31 mouse cellular contexts compared by ENCODE assay signal in the genomic region with DNA sequence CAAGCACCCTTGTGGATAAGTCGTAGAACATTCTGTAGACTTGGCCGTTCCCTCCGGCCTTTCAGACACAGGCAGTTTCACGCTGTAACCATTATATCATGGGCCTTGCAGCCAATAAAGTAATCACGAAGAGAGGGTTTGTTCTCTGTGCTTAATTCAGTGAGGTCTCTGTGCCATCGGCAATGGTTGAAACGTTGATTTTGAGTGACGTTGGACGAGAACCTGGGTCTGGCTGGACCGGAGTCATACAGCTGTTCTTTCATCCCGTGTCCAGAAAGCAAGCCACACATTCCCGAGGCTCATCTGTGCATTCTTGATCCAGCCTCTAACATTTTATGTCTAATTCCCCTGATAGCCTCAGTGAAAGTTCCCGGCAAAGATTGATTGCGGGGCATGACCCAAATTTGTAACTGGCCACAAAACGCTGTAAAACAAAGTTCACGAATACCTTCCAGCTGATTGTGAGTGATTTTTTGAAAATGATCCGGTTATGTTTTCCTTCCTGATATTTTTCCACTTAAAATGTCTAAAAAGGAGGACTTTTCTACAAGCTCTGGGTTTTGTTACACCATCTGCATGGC.
DNase-seq lines count a peak whose midpoint lies in the region; ATAC-seq and TF ChIP-seq lines count a peak whose summit lies in the region.
"Had no signal": no experiment of that assay in that cellular context is flagged by ENCODE, and none has a peak within 500 bp of the region (broad histone marks: within the 10 kb centered on the region; RNA-seq: fewer than 3 reads in every experiment).

No protein-coding gene starts in this region.

- peak; percentile 62; the same call in 1 of the 2 replicates for ATAC-seq in embryonic facial prominence, embryonic 14.5 days (ENCODE audit: low read depth)
- no peak for ATAC-seq in embryonic facial prominence, embryonic 15.5 days (ENCODE audit: insufficient number of reproducible peaks, low FRiP score, low TSS enrichment, low read depth)
- ATAC-seq in liver, embryonic 11.5 days (replicated peaks; ENCODE audit: low FRiP score) = no peak
- ATAC-seq: forebrain, embryonic 13.5 days; hindbrain, postnatal 0 days; intestine, embryonic 15.5 days; lung, postnatal 0 days; midbrain, embryonic 13.5 days; Patski had no signal

- H3K9ac ChIP-seq in embryonic facial prominence, embryonic 14.5 days (ENCODE audit: low read depth, low read length) = no peak overlapping the region
- H3K9ac ChIP-seq in embryonic facial prominence, embryonic 15.5 days = no peak overlapping the region
- H3K9ac ChIP-seq in liver, embryonic 11.5 days (ENCODE audit: low read depth, low read length) = no peak overlapping the region
- H3K9ac ChIP-seq: forebrain, embryonic 13.5 days; hindbrain, embryonic 12.5 days; intestine, embryonic 15.5 days; limb, embryonic 13.5 days; liver, embryonic 13.5 days; midbrain, embryonic 13.5 days; neural tube, embryonic 13.5 days had no signal

- H3K4me3 ChIP-seq in embryonic facial prominence, embryonic 14.5 days (ENCODE audit: low read depth, low read length) = no peak overlapping the region
- no peak overlapping the region for H3K4me3 ChIP-seq in embryonic facial prominence, embryonic 10.5 days
- no peak overlapping the region for H3K4me3 ChIP-seq in kidney, adult 2 months (ENCODE audit: insufficient read depth, low read depth, low read length)
- no peak overlapping the region for H3K4me3 ChIP-seq in embryonic facial prominence, embryonic 15.5 days (replicated peaks)
- H3K4me3 ChIP-seq in limb, embryonic 10.5 days = no peak overlapping the region
- no peak overlapping the region for H3K4me3 ChIP-seq in liver, embryonic 11.5 days (ENCODE audit: low read depth, low read length)
- H3K4me3 ChIP-seq: forebrain, embryonic 13.5 days; hindbrain, embryonic 12.5 days; intestine, embryonic 15.5 days; left cerebral cortex, adult 2 months; limb, embryonic 13.5 days; liver, embryonic 13.5 days; megakaryocyte, embryonic 14.5 days; midbrain, embryonic 13.5 days; neural tube, embryonic 13.5 days had no signal

- peak; percentile 66 for DNase-seq in embryonic facial prominence, embryonic 14.5 days (ENCODE audit: low spot score)
- DNase-seq in embryonic facial prominence, embryonic 10.5 days (ENCODE audit: low spot score) = no peak
- DNase-seq in kidney, adult 2 months = peak; percentile 28
- DNase-seq in kidney, adult 11 months = no peak
- DNase-seq in limb, embryonic 10.5 days (ENCODE audit: low spot score) = no peak
- no peak for DNase-seq in liver, embryonic 11.5 days (ENCODE audit: low spot score)
- no peak for DNase-seq in B cell, adult 2 months
- DNase-seq: adrenal gland, postnatal 10 days; cerebellum, adult 11 months; cerebellum, adult 9-10 months; cerebellum, postnatal 36 days; heart, adult 11 months; heart, postnatal 36 days; liver, embryonic 13.5 days; lung, adult 18-20 months; lung, postnatal 4 days; right cerebral cortex, postnatal 4 days; thymus, postnatal 14 days had no signal

- no peak for TF ChIP-seq POLR2A in kidney, adult 2 months (IDR thresholded peaks at IDR 0.05; ENCODE audit: low read depth, low read length)

- H3K27me3 ChIP-seq in embryonic facial prominence, embryonic 14.5 days (replicated peaks; ENCODE audit: control insufficient read depth, insufficient read depth, low read length) = no peaks in the 10 kb centered on the region
- peaks cover 67% of the 10 kb centered on the region for H3K27me3 ChIP-seq in embryonic facial prominence, embryonic 10.5 days (replicated peaks; ENCODE audit: low read depth, poor library complexity, severe bottlenecking)
- H3K27me3 ChIP-seq in kidney, adult 2 months (replicated peaks; ENCODE audit: control insufficient read depth, insufficient read depth, low read length) = no peaks in the 10 kb centered on the region
- H3K27me3 ChIP-seq in embryonic facial prominence, embryonic 15.5 days = no peaks in the 10 kb centered on the region
- H3K27me3 ChIP-seq in limb, embryonic 10.5 days (ENCODE audit: low read depth, poor library complexity, severe bottlenecking) = peaks cover 57% of the 10 kb centered on the region
- no peaks in the 10 kb centered on the region for H3K27me3 ChIP-seq in liver, embryonic 11.5 days (replicated peaks; ENCODE audit: control insufficient read depth, insufficient read depth, low read length)
- H3K27me3 ChIP-seq: intestine, embryonic 15.5 days; megakaryocyte, embryonic 14.5 days; midbrain, embryonic 13.5 days; neural tube, embryonic 13.5 days had no signal

- H3K4me2 ChIP-seq in embryonic facial prominence, embryonic 14.5 days (ENCODE audit: low read depth, low read length) = no peak overlapping the region
- no peak overlapping the region for H3K4me2 ChIP-seq in embryonic facial prominence, embryonic 15.5 days (replicated peaks)
- no peak overlapping the region for H3K4me2 ChIP-seq in liver, embryonic 11.5 days
- H3K4me2 ChIP-seq: forebrain, embryonic 13.5 days; heart, embryonic 11.5 days; hindbrain, embryonic 12.5 days; intestine, embryonic 15.5 days; limb, embryonic 13.5 days; liver, embryonic 13.5 days; midbrain, embryonic 13.5 days; neural tube, embryonic 13.5 days had no signal

- H3K9me3 ChIP-seq in embryonic facial prominence, embryonic 14.5 days (ENCODE audit: control insufficient read depth, low read length) = no peaks in the 10 kb centered on the region
- H3K9me3 ChIP-seq in embryonic facial prominence, embryonic 10.5 days = no peaks in the 10 kb centered on the region
- H3K9me3 ChIP-seq in embryonic facial prominence, embryonic 15.5 days (replicated peaks) = no peaks in the 10 kb centered on the region
- H3K9me3 ChIP-seq in limb, embryonic 10.5 days (replicated peaks) = no peaks in the 10 kb centered on the region
- H3K9me3 ChIP-seq in liver, embryonic 11.5 days (ENCODE audit: control insufficient read depth, low read length) = no peaks in the 10 kb centered on the region
- H3K9me3 ChIP-seq: forebrain, embryonic 13.5 days; hindbrain, embryonic 12.5 days; intestine, embryonic 15.5 days; limb, embryonic 13.5 days; liver, embryonic 13.5 days; midbrain, embryonic 13.5 days; neural tube, embryonic 13.5 days had no signal

- H3K4me1 ChIP-seq in embryonic facial prominence, embryonic 14.5 days (ENCODE audit: control insufficient read depth, insufficient read depth, low read length) = peaks cover 2% of the 10 kb centered on the region; the same call in 1 of the 2 replicates
- H3K4me1 ChIP-seq in embryonic facial prominence, embryonic 10.5 days = peaks cover 30% of the 10 kb centered on the region
- no peaks in the 10 kb centered on the region for H3K4me1 ChIP-seq in kidney, adult 2 months (ENCODE audit: control insufficient read depth, insufficient read depth, low read length)
- no peaks in the 10 kb centered on the region for H3K4me1 ChIP-seq in embryonic facial prominence, embryonic 15.5 days
- peaks cover 58% of the 10 kb centered on the region for H3K4me1 ChIP-seq in limb, embryonic 10.5 days
- no peaks in the 10 kb centered on the region for H3K4me1 ChIP-seq in liver, embryonic 11.5 days (replicated peaks; ENCODE audit: control insufficient read depth, insufficient read depth, low read length)
- H3K4me1 ChIP-seq: forebrain, embryonic 13.5 days; hindbrain, embryonic 12.5 days; intestine, embryonic 15.5 days; liver, embryonic 13.5 days; megakaryocyte, embryonic 14.5 days; midbrain, embryonic 13.5 days; neural tube, embryonic 13.5 days had no signal

- TF ChIP-seq CTCF in kidney, adult 2 months (conservative IDR thresholded peaks at IDR 0.05; ENCODE audit: insufficient read depth, insufficient read length, low read depth, low read length) = no peak

- H3K36me3 ChIP-seq in embryonic facial prominence, embryonic 14.5 days (ENCODE audit: control insufficient read depth, insufficient read depth, low read length) = no peaks in the 10 kb centered on the region
- no peaks in the 10 kb centered on the region for H3K36me3 ChIP-seq in embryonic facial prominence, embryonic 10.5 days (replicated peaks)
- no peaks in the 10 kb centered on the region for H3K36me3 ChIP-seq in kidney, adult 2 months (ENCODE audit: control insufficient read depth, insufficient read depth, low read length)
- no peaks in the 10 kb centered on the region for H3K36me3 ChIP-seq in embryonic facial prominence, embryonic 15.5 days
- H3K36me3 ChIP-seq in limb, embryonic 10.5 days = no peaks in the 10 kb centered on the region
- H3K36me3 ChIP-seq in liver, embryonic 11.5 days (ENCODE audit: control insufficient read depth, insufficient read depth, low read length) = no peaks in the 10 kb centered on the region
- H3K36me3 ChIP-seq: hindbrain, embryonic 12.5 days; intestine, embryonic 15.5 days; limb, embryonic 13.5 days; liver, embryonic 13.5 days; midbrain, embryonic 13.5 days; neural tube, embryonic 13.5 days had no signal

- H3K27ac ChIP-seq in embryonic facial prominence, embryonic 14.5 days (replicated peaks; ENCODE audit: low read depth, low read length) = no peak overlapping the region
- H3K27ac ChIP-seq in embryonic facial prominence, embryonic 10.5 days (replicated peaks) = no peak overlapping the region
- H3K27ac ChIP-seq in kidney, adult 2 months (ENCODE audit: insufficient read depth, low read depth, low read length) = no peak overlapping the region
- peak overlapping the region; percentile 34; the same call in 1 of the 2 replicates for H3K27ac ChIP-seq in embryonic facial prominence, embryonic 15.5 days (replicated peaks)
- peak overlapping the region; percentile 64; the same call in 1 of the 2 replicates for H3K27ac ChIP-seq in limb, embryonic 10.5 days
- no peak overlapping the region for H3K27ac ChIP-seq in liver, embryonic 11.5 days (ENCODE audit: low read depth, low read length)
- H3K27ac ChIP-seq: forebrain, embryonic 13.5 days; hindbrain, embryonic 12.5 days; hindbrain, postnatal 0 days; intestine, embryonic 15.5 days; left cerebral cortex, adult 2 months; limb, embryonic 13.5 days; liver, embryonic 13.5 days; midbrain, embryonic 13.5 days; neural tube, embryonic 13.5 days had no signal

- WGBS in embryonic facial prominence, embryonic 14.5 days = 63% methylated on average over 17 of the region's 17 CpGs
- 86% methylated on average over 17 of the region's 17 CpGs for WGBS in embryonic facial prominence, embryonic 10.5 days
- WGBS in kidney, adult 2 months = 61% methylated on average over 17 of the region's 17 CpGs
- WGBS in embryonic facial prominence, embryonic 15.5 days = 70% methylated on average over 17 of the region's 17 CpGs
- 75% methylated on average over 17 of the region's 17 CpGs for WGBS in limb, embryonic 10.5 days
- WGBS in liver, embryonic 11.5 days = 74% methylated on average over 17 of the region's 17 CpGs

Comparison
In these comparisons a context has a peak if more than half of its experiments do, and no peak if none do; other contexts are left out.
1. DNase-seq: peak in embryonic facial prominence, embryonic 14.5 days (single experiment) and kidney, adult 2 months (single experiment); none in embryonic facial prominence, embryonic 10.5 days (single experiment), kidney, adult 11 months (single experiment), limb, embryonic 10.5 days (single experiment), liver, embryonic 11.5 days (single experiment) and B cell, adult 2 months (0 of 2).
2. H3K27ac ChIP-seq: peak in embryonic facial prominence, embryonic 15.5 days (single experiment) and limb, embryonic 10.5 days (single experiment); none in embryonic facial prominence, embryonic 14.5 days (single experiment), embryonic facial prominence, embryonic 10.5 days (single experiment), kidney, adult 2 months (single experiment) and liver, embryonic 11.5 days (single experiment).